Mouse (Mus musculus): Measurements from ENCODE around the gene Cnot10. TPM values are rescaled to one million over a fixed set of nuclear protein-coding genes. Genes with fewer than 3 reads are reported as not detected.

Cnot10 gene
- polyA plus RNA-seq, 1 experiment from 2014 or later = 81.9 TPM

DNA sequence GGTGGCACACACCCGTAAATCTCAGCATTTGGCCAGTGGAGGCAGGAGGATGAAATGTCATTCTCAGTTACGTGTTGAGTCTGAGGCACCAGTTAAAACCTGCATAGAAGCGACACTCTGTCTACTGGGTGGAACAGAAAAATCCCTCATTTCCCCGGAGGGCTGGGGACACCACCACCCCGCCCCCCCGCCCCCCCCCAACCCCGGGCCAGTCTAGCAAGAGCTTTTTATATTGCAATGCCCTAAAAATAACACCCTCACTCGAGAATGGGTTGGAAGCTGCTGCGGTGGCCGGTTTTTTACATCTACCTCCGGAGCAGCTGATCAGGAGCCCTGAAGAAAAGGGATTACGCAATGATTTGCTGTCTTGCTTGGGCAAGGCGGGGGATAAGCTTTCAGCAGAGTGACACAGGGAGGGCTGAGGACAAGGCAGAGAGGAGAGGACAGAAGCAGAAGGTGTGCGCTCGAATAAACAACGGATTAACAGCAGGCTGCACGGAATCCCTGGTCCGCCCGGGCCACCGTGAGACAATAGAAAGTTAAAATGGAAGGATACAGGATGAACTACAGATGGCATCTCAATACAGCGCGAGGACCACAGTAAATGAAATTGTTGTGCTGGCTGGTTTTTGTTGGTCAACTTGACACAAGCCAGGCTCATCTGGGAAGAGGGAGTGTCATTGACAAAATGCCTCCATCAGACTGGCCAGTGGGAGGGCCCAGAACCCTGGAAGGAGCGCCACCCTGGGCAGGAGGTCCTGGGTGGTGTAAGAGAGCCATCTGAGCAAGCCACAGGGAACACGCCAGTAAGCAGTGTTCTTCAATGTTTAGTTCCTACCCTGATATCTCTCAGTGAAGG lies 32.9 kb upstream of the Cnot10 start:
- Histone ChIP-seq H3K36me3 (no peaks in the 10 kb centered on the region), H3K27me3 (0 out of 2 replicates have a peak, but pooled peaks cover 7% of the 10 kb centered on the region), H3K9ac (replicated peaks) (peak overlapping the region; percentile 40), H3K4me3 (replicated peaks) (peak overlapping the region; percentile 32), H3K9me3 (no peaks in the 10 kb centered on the region), H3K4me2 (peak overlapping the region; percentile 58), H3K27ac (no peak overlapping the region), H3K4me1 (replicated peaks) (peaks cover 11% of the 10 kb centered on the region)
- WGBS = 4% methylated on average over 24 of the region's 24 CpGs
- ATAC-seq (ENCODE audit: insufficient number of reproducible peaks, insufficient read depth, low FRiP score, low TSS enrichment, low read depth) = peak; percentile 24; the same call in 1 of the 2 replicates

DNA sequence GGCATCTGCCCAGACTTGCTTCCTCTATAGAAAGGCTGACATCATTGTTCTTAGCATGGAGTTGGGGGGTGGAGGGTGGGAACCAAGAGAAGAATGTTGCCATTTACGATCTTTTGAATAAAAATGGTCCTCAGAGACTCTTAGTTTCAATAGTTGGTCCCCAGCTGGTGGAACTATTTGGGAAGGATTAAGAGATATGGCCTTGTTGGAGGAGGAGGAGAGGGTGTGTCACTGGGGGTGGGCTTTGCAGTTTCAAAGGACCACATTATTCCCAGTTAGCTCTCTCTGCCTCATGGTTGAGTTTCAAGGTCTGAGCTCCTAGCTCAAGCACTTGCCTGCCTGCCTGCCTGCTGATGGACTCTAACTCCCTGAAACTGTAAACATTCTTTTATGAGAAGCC lies 32.0 kb upstream of the Cnot10 start:
- no peak overlapping the region for H3K4me2 ChIP-seq
- ATAC-seq (ENCODE audit: insufficient number of reproducible peaks, insufficient read depth, low FRiP score, low TSS enrichment, low read depth) = no peak

DNA sequence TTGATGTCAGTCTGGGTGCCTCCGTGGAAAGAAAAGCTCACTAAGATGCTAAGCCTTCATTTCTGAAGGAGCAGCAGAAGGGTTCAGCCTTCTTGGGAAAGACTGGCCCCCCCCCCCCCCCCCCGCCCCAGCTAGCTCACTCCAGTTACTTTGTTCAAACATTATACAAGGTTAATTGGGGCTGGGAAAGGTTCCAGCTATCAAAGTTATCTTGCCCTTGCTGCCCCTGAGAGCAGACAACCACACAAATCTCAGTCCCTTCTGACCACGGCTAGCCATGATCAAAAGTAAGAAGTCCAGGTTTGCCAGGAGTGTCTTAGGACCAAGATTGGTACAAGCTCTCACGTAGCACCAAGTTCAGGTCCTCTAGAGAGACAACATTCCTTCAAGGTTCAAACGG lies 29.0 kb upstream of the Cnot10 start:
- peaks cover 11% of the 10 kb centered on the region for H3K4me1 ChIP-seq (replicated peaks)
- H3K27me3 ChIP-seq = 0 out of 2 replicates have a peak, but pooled peaks cover 5% of the 10 kb centered on the region
- H3K9ac ChIP-seq (replicated peaks) = no peak overlapping the region
- no peak for ATAC-seq (ENCODE audit: insufficient number of reproducible peaks, insufficient read depth, low FRiP score, low TSS enrichment, low read depth)
- H3K9me3 ChIP-seq = no peaks in the 10 kb centered on the region
- 77% methylated on average over 4 of the region's 5 CpGs for WGBS
- no peaks in the 10 kb centered on the region for H3K36me3 ChIP-seq
- H3K27ac ChIP-seq = no peak overlapping the region
- H3K4me3 ChIP-seq (replicated peaks) = no peak overlapping the region
- H3K4me2 ChIP-seq = no peak overlapping the region

More for the DNA sequence above, 32.0 kb upstream of the Cnot10 start:
- Histone ChIP-seq H3K36me3 (no peaks in the 10 kb centered on the region), H3K9me3 (no peaks in the 10 kb centered on the region), H3K27ac (no peak overlapping the region), H3K9ac (replicated peaks) (no peak overlapping the region), H3K27me3 (0 out of 2 replicates have a peak, but pooled peaks cover 7% of the 10 kb centered on the region), H3K4me1 (replicated peaks) (peaks cover 11% of the 10 kb centered on the region), H3K4me3 (replicated peaks) (no peak overlapping the region)
- WGBS = 58% methylated on average over 1 of the region's 1 CpGs

DNA sequence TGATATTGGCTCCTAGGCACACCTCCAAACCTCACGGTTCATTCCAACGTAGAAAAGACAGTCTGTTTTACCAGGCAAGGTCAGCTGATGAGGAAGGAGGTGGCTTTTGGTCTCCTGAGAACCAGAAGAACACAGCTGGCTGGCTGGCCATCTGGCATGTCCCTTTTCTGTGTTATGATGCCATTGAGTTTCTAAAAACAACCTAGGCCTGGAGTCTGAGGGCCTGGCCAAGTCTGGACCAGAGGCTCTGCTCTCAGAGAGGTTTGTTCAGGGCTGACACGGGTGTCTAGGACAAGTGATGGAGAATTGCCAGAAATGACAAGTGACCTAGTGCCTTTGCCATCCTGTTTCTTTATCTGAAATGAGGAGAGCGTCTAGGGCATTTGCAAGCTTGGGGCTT lies 28.1 kb upstream of the Cnot10 start:
- Histone ChIP-seq H3K4me3 (replicated peaks) (no peak overlapping the region), H3K36me3 (no peaks in the 10 kb centered on the region), H3K4me2 (no peak overlapping the region), H3K9ac (replicated peaks) (no peak overlapping the region), H3K9me3 (no peaks in the 10 kb centered on the region), H3K27ac (no peak overlapping the region), H3K27me3 (0 out of 2 replicates have a peak, but pooled peaks cover 2% of the 10 kb centered on the region), H3K4me1 (replicated peaks) (peaks cover 8% of the 10 kb centered on the region)
- 73% methylated on average over 4 of the region's 4 CpGs for WGBS
- ATAC-seq (ENCODE audit: insufficient number of reproducible peaks, insufficient read depth, low FRiP score, low TSS enrichment, low read depth) = no peak

DNA sequence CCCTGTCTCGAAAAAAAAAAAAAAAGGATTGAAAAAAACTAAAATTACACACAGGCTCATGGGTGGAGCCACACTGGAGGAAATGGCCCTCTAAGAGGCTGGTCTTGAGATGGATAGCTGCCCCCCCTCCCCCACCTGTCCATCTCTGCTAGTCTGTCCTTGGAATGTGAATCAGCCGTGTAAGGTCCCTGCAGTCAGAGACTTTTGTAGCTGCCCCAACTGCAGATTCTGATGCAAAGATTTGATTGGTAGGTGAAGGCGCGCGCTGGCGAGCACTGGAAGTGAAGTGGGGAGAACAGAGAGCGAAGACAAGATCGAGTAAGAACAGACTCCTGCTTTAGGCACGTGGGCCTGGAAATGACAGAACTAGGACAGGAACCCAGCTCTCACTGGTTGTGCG lies 26.9 kb upstream of the Cnot10 start:
- H3K4me1 ChIP-seq (replicated peaks) = no peaks in the 10 kb centered on the region
- H3K9ac ChIP-seq (replicated peaks) = no peak overlapping the region
- no peaks in the 10 kb centered on the region for H3K27me3 ChIP-seq
- H3K27ac ChIP-seq = no peak overlapping the region
- H3K36me3 ChIP-seq = no peaks in the 10 kb centered on the region
- no peaks in the 10 kb centered on the region for H3K9me3 ChIP-seq
- no peak for ATAC-seq (ENCODE audit: insufficient number of reproducible peaks, insufficient read depth, low FRiP score, low TSS enrichment, low read depth)
- no peak overlapping the region for H3K4me2 ChIP-seq
- 87% methylated on average over 10 of the region's 10 CpGs for WGBS
- no peak overlapping the region for H3K4me3 ChIP-seq (replicated peaks)

DNA sequence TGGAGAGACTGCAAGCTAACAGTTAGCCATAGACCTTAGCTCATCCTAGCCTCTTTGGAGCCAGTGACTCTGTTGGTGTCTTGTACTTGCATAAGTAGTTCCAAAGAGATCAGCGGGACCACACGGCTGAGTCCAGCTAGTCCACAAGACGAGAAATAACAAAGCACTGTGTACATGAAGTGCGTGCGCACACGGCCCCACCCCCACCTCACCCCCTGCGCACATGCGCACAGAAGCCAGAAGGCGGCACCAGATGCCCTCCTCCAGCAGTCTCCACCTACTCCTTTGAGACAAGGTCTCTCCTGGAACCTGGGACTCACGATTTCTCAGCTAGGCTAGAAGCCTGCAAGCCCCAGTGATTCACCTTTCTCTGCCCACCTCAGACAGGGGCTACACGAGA lies 23.8 kb upstream of the Cnot10 start:
- Histone ChIP-seq H3K27ac (no peak overlapping the region), H3K9ac (replicated peaks) (no peak overlapping the region), H3K4me3 (replicated peaks) (no peak overlapping the region), H3K27me3 (no peaks in the 10 kb centered on the region), H3K9me3 (no peaks in the 10 kb centered on the region), H3K4me1 (replicated peaks) (no peaks in the 10 kb centered on the region), H3K36me3 (no peaks in the 10 kb centered on the region), H3K4me2 (no peak overlapping the region)
- 89% methylated on average over 11 of the region's 11 CpGs for WGBS
- ATAC-seq (ENCODE audit: insufficient number of reproducible peaks, insufficient read depth, low FRiP score, low TSS enrichment, low read depth) = peak; percentile 31; the same call in 1 of the 2 replicates

DNA sequence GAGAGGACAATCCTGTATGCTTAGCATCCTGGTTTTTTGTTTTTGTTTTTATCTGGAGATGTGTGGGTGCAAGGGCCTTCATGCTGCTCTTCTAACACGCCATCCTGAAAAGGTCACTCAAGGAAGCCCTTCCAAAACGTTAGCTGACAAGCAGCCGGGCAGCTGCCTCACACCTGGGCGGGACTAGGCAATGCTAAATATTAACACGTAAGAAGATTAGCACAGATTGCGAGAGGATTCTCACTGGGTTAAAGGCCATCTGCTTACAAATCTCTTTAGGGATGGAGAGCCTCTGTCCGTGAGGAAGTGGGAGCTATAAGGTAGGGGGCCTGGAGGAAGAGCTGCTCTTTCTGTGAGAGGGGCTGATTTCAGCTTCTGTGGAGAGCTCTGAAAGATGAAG lies 22.0 kb upstream of the Cnot10 start:
- Histone ChIP-seq H3K9ac (replicated peaks) (no peak overlapping the region), H3K4me1 (replicated peaks) (no peaks in the 10 kb centered on the region), H3K4me3 (replicated peaks) (no peak overlapping the region), H3K27me3 (no peaks in the 10 kb centered on the region), H3K4me2 (no peak overlapping the region), H3K27ac (no peak overlapping the region), H3K36me3 (no peaks in the 10 kb centered on the region), H3K9me3 (no peaks in the 10 kb centered on the region)
- WGBS = 45% methylated on average over 7 of the region's 7 CpGs
- ATAC-seq (ENCODE audit: insufficient number of reproducible peaks, insufficient read depth, low FRiP score, low TSS enrichment, low read depth) = no peak

DNA sequence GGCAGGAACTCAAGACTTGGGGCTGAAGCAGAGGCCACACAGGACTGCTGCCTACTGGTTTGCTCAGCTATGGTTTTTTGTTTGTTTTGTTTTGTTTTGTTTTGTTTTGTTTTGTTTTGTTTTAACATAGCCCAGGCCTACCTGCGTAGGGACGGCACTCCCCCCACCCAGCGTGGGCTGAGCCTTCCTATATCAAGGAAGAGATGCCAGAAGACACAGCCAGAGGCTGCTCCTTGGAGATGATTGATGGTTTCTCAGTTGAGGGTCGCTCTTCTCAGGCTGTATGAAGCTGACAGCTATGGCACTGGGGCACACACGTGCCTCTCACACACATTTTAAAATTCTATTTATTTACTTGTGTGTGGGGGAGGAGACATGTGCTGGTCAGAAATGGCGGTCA lies 21.0 kb upstream of the Cnot10 start:
- no peak overlapping the region for H3K27ac ChIP-seq
- WGBS = 83% methylated on average over 6 of the region's 6 CpGs
- ATAC-seq (ENCODE audit: insufficient number of reproducible peaks, insufficient read depth, low FRiP score, low TSS enrichment, low read depth) = no peak
- no peak overlapping the region for H3K4me3 ChIP-seq (replicated peaks)
- H3K9me3 ChIP-seq = no peaks in the 10 kb centered on the region
- H3K4me1 ChIP-seq (replicated peaks) = 0 out of 2 replicates have a peak, but pooled peaks cover 2% of the 10 kb centered on the region
- H3K36me3 ChIP-seq = no peaks in the 10 kb centered on the region
- no peak overlapping the region; the same call in 1 of the 2 replicates for H3K9ac ChIP-seq (replicated peaks)
- H3K27me3 ChIP-seq = no peaks in the 10 kb centered on the region
- H3K4me2 ChIP-seq = no peak overlapping the region

DNA sequence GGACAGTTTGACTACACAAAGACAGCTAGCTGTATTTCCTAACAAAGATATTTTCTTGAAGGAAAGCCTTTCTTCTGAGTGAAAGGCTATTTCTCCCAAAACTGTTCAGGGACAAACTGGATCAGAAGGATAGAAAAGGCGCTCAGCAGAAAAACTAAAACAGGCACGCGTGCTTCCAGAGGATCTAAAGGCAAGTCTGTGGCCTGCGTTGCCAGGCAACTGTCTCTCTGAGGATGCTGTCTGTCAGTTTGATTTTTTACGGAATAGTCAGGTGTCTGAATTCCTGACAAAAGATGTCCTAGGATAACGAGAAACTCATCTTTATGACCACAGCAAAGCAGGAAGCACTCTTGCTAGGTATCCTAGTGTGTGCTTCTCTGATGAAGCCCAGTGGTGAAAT lies 20.5 kb upstream of the Cnot10 start:
- Histone ChIP-seq H3K27ac (no peak overlapping the region), H3K9me3 (no peaks in the 10 kb centered on the region), H3K4me1 (replicated peaks) (0 out of 2 replicates have a peak, but pooled peaks cover 2% of the 10 kb centered on the region), H3K9ac (replicated peaks) (no peak overlapping the region), H3K4me3 (replicated peaks) (no peak overlapping the region), H3K4me2 (no peak overlapping the region), H3K36me3 (no peaks in the 10 kb centered on the region), H3K27me3 (no peaks in the 10 kb centered on the region)
- ATAC-seq (ENCODE audit: insufficient number of reproducible peaks, insufficient read depth, low FRiP score, low TSS enrichment, low read depth) = no peak
- 91% methylated on average over 6 of the region's 6 CpGs for WGBS

DNA sequence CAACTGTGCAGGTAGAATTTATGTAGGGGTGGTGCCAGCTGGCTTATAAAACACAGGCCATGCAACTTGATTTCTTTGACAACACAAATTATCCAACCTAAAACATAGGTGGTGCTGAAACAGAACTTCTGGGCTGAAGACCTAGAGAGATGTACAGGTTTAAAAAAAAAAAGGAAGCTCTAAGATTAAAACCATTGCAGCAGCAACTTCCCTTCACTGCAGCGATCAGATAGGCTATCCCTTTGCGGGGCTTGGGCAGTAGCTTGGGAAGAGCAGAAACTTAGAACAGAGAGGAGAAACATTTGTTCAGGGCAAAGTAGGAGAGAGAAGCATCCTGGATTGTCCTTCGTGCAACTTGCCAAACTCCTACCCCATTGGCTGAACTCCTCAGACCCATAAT lies 16.7 kb upstream of the Cnot10 start:
- no peak overlapping the region for H3K4me3 ChIP-seq (replicated peaks)
- no peaks in the 10 kb centered on the region for H3K27me3 ChIP-seq
- H3K4me2 ChIP-seq = no peak overlapping the region
- H3K9me3 ChIP-seq = no peaks in the 10 kb centered on the region
- WGBS = 66% methylated on average over 3 of the region's 3 CpGs
- H3K27ac ChIP-seq = no peak overlapping the region
- H3K36me3 ChIP-seq = no peaks in the 10 kb centered on the region
- no peak overlapping the region for H3K9ac ChIP-seq (replicated peaks)
- no peak for ATAC-seq (ENCODE audit: insufficient number of reproducible peaks, insufficient read depth, low FRiP score, low TSS enrichment, low read depth)
- 0 out of 2 replicates have a peak, but pooled peaks cover 2% of the 10 kb centered on the region for H3K4me1 ChIP-seq (replicated peaks)

DNA sequence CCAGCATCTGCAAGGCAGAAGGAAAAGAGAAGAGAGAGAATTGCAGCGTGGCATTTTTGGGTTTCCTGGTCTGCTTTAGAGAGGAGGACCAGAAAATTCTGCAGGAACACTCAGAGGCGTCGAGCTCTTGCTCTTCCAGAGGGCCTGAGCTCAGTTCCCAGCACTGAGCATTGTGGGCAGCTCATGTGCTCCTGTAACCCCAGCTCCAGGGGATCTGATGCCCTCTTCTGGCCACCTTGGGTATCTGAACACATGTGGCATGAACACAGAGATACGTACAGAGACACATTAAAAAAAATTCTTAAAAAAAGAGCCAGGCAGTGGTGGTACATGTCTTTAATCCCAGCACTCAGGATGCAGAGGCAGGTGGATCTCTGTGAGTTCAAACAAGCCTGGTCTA lies 15.4 kb upstream of the Cnot10 start:
- no peak for ATAC-seq (ENCODE audit: insufficient number of reproducible peaks, insufficient read depth, low FRiP score, low TSS enrichment, low read depth)
- Histone ChIP-seq H3K9ac (replicated peaks) (no peak overlapping the region), H3K27ac (no peak overlapping the region), H3K36me3 (no peaks in the 10 kb centered on the region), H3K27me3 (no peaks in the 10 kb centered on the region), H3K4me1 (replicated peaks) (0 out of 2 replicates have a peak, but pooled peaks cover 2% of the 10 kb centered on the region), H3K4me2 (no peak overlapping the region), H3K4me3 (replicated peaks) (no peak overlapping the region), H3K9me3 (no peaks in the 10 kb centered on the region)
- 83% methylated on average over 4 of the region's 4 CpGs for WGBS

Measured in limb, embryonic 12.5 days (tissue).